Mouse (Mus musculus) bone marrow, adult 2 months (tissue): ENCODE results near the gene Gm44511.

ENCODE experiments used
- CTCF ChIP-seq: fragments of 200-500 bp; IDR thresholded peaks from 2 replicates; pipeline ENCODE4 v1.5.1; 2011; ENCODE audit warnings: low read length, control low read depth; ENCODE audit not compliant: control insufficient read depth, insufficient read depth
- POLR2A ChIP-seq: fragments of 200-500 bp; IDR thresholded peaks from 2 replicates; pipeline ENCODE4 v1.6.1; 2011; ENCODE audit warnings: low read depth, mild to moderate bottlenecking, control low read depth, low read length, borderline replicate concordance; ENCODE audit not compliant: control insufficient read depth

DNA sequence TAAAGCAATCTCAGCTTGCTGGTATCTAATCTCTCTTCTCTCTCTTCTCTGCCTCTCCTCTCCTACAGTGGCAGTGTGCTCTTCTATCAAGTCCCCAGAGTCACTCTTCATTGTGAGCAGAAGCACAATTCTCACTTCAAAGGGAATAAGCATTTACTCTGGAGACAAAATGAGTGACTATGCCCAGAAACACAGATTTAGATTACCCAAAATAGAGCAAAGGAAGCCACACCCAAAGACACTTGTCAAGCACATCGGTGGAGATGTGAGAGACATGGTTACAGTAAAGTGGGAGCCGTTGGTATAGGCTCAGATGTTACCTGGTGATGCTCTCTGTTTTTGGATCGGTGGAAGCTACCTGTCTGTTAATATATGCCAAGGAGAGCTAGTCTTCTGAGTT is 26.7 kb upstream of the Gm44511 start:
- TF ChIP-seq POLR2A, result no peak
- no peak for TF ChIP-seq CTCF
